Mouse (Mus musculus) megakaryocyte, embryonic 14.5 days (primary cell): ENCODE data around the gene Cep104. TPM values are rescaled to one million over a fixed set of nuclear protein-coding genes. Genes with fewer than 3 reads are reported as not detected.

Source experiments
- H3K27me3 ChIP-seq: replicated peaks from 2 replicates; pipeline ENCODE3; 2012; ENCODE audit warnings: inconsistent platforms
- H3K36me3 ChIP-seq: replicated peaks from 2 replicates; pipeline ENCODE3; 2012; ENCODE audit warnings: low read length, inconsistent platforms, mixed read lengths
- H3K4me1 ChIP-seq: 2 replicates; pipeline ENCODE4 v1.6.1; 2012; ENCODE audit warnings: inconsistent platforms
- H3K4me3 ChIP-seq: replicated peaks from 2 replicates; pipeline ENCODE3; 2012; ENCODE audit warnings: moderate library complexity, mild to moderate bottlenecking, inconsistent platforms
- H3K9me3 ChIP-seq: 2 replicates; pipeline ENCODE4 v1.6.1; 2012; ENCODE audit warnings: inconsistent platforms
- FLI1 ChIP-seq: IDR thresholded peaks from 2 replicates; pipeline ENCODE4 v1.6.1; 2012; ENCODE audit warnings: low read length, inconsistent platforms, mixed read lengths
- GATA1 ChIP-seq: IDR thresholded peaks from 3 replicates; pipeline ENCODE4 v1.6.1; 2012; ENCODE audit warnings: mixed read lengths, low read length, inconsistent platforms, borderline replicate concordance
- polyA plus RNA-seq: library from polyadenylated mRNA; stranded (reverse); fragments of >175 nt; gene quantifications from 2 replicates; pipeline ENCODE4 v1.2.3, GENCODE M21; 2012; ENCODE audit warnings: low replicate concordance; ENCODE audit not compliant: insufficient read depth

The Cep104 gene
- polyA plus RNA-seq, 1 experiment, result 3.8 TPM

DNA sequence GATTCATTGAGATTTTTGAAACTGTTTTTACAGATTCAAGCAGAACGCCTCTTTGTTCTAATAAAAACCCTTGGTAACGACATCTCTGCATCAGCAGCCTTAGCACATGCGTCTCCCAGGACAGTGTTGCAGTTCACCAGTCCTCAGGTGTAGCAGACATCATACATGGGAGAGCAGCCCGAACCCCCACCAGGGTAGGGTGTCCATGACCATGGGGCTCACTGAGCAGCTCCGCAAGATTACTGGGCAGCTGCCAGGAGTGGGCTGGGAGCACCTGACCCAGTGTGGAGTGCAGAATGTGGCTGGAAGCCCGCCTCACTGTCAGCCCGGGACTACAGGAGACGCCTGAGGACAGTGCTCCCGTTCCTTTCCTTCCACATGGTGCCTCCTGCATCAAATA lies 46.4 kb downstream of the Cep104 start:
- H3K9me3 ChIP-seq, result no peaks in the 10 kb centered on the region
- peaks cover 82% of the 10 kb centered on the region for H3K36me3 ChIP-seq
- H3K4me1 ChIP-seq, result peaks cover 91% of the 10 kb centered on the region
- no peak for TF ChIP-seq FLI1
- no peak for TF ChIP-seq GATA1
- H3K4me3 ChIP-seq, result no peak overlapping the region
- H3K27me3 ChIP-seq, result no peaks in the 10 kb centered on the region

- Histone ChIP-seq H3K4me1 (peaks cover 92% of the 10 kb centered on the region), H3K36me3 (peaks cover 72% of the 10 kb centered on the region), H3K4me3 (no peak overlapping the region), H3K27me3 (peaks cover 4% of the 10 kb centered on the region), H3K9me3 (no peaks in the 10 kb centered on the region)
- TF ChIP-seq GATA1 (no peak), FLI1 (no peak)
Observed at GRCm38 (mm10) chr4:154022407-154022806, 47.4 kb downstream of the Cep104 start.

GRCm38 (mm10) chr4:154022844-154023243 lies 47.9 kb downstream of the Cep104 start:
- no peaks in the 10 kb centered on the region for H3K9me3 ChIP-seq
- H3K4me1 ChIP-seq, result peaks cover 93% of the 10 kb centered on the region
- peaks cover 68% of the 10 kb centered on the region for H3K36me3 ChIP-seq
- no peak overlapping the region for H3K4me3 ChIP-seq
- TF ChIP-seq FLI1 (no peak), GATA1 (no peak)
- H3K27me3 ChIP-seq, result peaks cover 8% of the 10 kb centered on the region

GRCm38 (mm10) chr4:154023754-154024601 lies 49.0 kb downstream of the Cep104 start:
- Histone ChIP-seq H3K9me3 (no peaks in the 10 kb centered on the region), H3K27me3 (peaks cover 9% of the 10 kb centered on the region), H3K4me3 (peak overlapping the region; percentile 97), H3K36me3 (peaks cover 57% of the 10 kb centered on the region), H3K4me1 (peaks cover 85% of the 10 kb centered on the region)
- TF ChIP-seq GATA1 (no peak), FLI1 (no peak)

DNA sequence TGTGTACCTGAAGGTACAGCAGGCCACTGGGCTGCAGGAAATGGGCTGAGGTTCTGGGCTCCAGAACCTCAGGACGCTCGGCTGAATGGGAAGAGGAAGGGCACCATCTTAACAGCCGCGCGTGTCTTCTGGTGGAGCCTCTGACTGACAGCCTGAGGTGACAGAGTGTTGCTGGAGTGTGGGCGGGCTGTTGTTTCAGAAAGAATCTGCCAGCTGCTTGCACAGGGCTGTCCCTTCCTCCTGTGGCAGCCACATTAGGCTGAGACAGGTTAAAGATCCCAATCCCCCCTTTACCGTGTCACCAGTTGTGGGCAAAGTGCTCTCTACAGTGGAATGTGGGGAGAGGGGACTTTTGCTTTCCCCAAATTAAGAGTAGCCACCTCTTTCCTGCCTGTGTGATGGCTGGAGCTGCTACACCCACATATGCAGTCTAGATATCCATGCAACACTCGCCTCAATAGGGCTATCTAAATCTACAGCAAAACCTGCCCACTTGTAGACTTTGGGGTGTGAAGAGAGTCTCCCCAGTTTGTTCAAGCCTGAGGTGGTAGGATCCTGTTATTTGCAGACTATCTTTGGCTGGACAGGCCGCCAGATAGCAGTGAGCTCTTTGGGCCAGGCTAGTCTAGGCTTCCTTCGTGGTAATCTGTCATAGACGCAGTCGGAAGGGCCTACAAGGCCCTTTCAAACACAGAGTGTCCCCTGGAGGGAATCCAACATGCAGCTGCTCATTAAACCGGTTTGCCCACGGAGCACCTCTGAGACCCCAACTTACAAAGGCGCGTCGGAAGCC lies 49.9 kb downstream of the Cep104 start:
- Histone ChIP-seq H3K9me3 (no peaks in the 10 kb centered on the region), H3K4me1 (peaks cover 75% of the 10 kb centered on the region), H3K4me3 (peak overlapping the region; percentile 97), H3K36me3 (peaks cover 47% of the 10 kb centered on the region), H3K27me3 (peaks cover 9% of the 10 kb centered on the region)
- no peak for TF ChIP-seq GATA1

- peak within 1 kb of the TSS; percentile 97 for H3K4me3 ChIP-seq
- H3K4me1 ChIP-seq, result peaks cover 69% of the 10 kb centered on the region
- H3K36me3 ChIP-seq, result peaks cover 38% of the 10 kb centered on the region
- TF ChIP-seq GATA1, result no peak
- TF ChIP-seq FLI1, result no peak
- H3K9me3 ChIP-seq, result no peaks in the 10 kb centered on the region
- peaks cover 12% of the 10 kb centered on the region for H3K27me3 ChIP-seq
Observed at GRCm38 (mm10) chr4:154025641-154026440, 50.8 kb downstream of the Cep104 start, which contains the start of gene Smim1. TSS of gene Smim1 (minus strand) at chr4:154026230.

DNA sequence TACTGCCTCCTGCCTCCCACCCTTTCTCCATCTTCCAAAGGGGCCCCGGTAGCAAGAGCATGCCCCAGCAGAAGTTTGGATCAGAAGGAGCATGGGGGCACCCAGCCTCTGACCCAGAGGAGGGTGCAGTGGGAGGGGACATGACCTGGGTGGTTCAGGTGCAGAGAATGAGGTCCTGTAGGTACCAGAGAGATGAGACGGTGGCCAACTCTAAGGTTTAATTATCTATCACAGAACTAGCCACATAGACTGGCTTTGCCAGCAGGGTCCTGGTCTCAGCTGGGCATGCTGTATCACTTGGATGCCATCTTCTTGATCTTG lies 51.4 kb downstream of the Cep104 start:
- TF ChIP-seq GATA1, result no peak
- TF ChIP-seq FLI1, result no peak
- peaks cover 15% of the 10 kb centered on the region for H3K27me3 ChIP-seq
- H3K4me1 ChIP-seq, result peaks cover 66% of the 10 kb centered on the region
- H3K36me3 ChIP-seq, result peaks cover 32% of the 10 kb centered on the region
- peak overlapping the region; percentile 97 for H3K4me3 ChIP-seq
- H3K9me3 ChIP-seq, result no peaks in the 10 kb centered on the region

DNA sequence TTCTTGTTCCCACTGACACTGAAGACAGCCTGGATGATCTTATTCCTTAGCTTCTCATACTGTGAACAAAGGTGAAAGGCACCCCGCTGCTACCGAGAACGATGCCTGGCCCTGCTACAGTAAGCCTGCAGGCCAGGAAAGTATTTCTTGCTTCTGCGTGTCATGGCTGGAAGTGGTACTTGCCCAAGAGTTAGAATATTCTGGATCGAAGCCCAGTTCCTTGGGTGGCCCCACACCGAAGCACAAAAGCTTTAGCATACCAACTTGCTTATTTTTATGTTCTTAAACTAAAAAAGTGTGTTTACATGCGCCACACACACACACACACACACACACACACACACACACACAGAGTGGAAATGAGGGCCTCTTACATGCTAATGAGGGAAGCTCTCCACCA lies 53.1 kb downstream of the Cep104 start:
- H3K4me3 ChIP-seq, result no peak overlapping the region
- peaks cover 22% of the 10 kb centered on the region for H3K27me3 ChIP-seq
- H3K36me3 ChIP-seq, result peaks cover 16% of the 10 kb centered on the region
- no peak for TF ChIP-seq FLI1
- TF ChIP-seq GATA1, result no peak
- peaks cover 53% of the 10 kb centered on the region for H3K4me1 ChIP-seq
- H3K9me3 ChIP-seq, result no peaks in the 10 kb centered on the region

DNA sequence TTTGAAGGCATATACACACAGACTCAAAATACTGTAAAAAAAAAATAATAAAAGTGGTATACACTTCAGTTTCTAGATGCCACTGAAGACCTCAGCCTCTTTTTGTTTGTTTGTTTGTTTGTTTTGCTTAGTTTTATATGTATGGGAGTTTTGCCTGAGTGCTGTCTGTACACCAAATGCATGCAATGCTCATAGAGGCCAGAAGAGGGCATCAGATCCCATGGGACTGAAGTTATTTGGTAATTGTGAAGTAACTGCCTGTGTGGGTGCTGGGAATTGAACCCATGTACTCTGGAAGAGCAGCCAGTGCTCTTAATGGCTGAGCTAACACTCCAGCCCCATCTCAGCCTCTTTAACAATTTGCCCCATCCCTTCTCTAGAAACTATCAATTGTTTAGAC lies 53.7 kb downstream of the Cep104 start:
- no peak for TF ChIP-seq FLI1
- no peak for TF ChIP-seq GATA1
- Histone ChIP-seq H3K27me3 (peaks cover 26% of the 10 kb centered on the region), H3K9me3 (no peaks in the 10 kb centered on the region), H3K4me3 (no peak overlapping the region), H3K4me1 (peaks cover 50% of the 10 kb centered on the region), H3K36me3 (peaks cover 10% of the 10 kb centered on the region)
